Mouse (Mus musculus): ENCODE data around the gene Csf2rb.

- TF ChIP-seq POLR2A (IDR thresholded peaks at IDR 0.05; ENCODE audit: control insufficient read depth, low read depth, low read length) = no peak
- TF ChIP-seq CTCF (IDR thresholded peaks at IDR 0.05; ENCODE audit: control insufficient read depth, insufficient read depth, insufficient replicate concordance, low read depth, low read length) = no peak
Observed at GRCm38 (mm10) chr15:78323366-78323765, 2.2 kb upstream of the Csf2rb start.

Measured in testis, adult 2 months (tissue).